Mouse (Mus musculus) embryonic fibroblast, embryonic 13.5 days (primary cell): ENCODE results near the gene Tsc22d1.

Experiments used
- CTCF ChIP-seq: IDR thresholded peaks from 2 replicates; pipeline ENCODE4 v1.5.1; 2011; ENCODE audit warnings: mild to moderate bottlenecking, control low read depth, low read length, moderate library complexity, borderline replicate concordance; ENCODE audit not compliant: insufficient read depth
- POLR2A ChIP-seq: IDR thresholded peaks from 2 replicates; pipeline ENCODE4 v1.6.1; 2011; ENCODE audit warnings: low read depth, mild to moderate bottlenecking, control low read depth, low read length, moderate library complexity

DNA sequence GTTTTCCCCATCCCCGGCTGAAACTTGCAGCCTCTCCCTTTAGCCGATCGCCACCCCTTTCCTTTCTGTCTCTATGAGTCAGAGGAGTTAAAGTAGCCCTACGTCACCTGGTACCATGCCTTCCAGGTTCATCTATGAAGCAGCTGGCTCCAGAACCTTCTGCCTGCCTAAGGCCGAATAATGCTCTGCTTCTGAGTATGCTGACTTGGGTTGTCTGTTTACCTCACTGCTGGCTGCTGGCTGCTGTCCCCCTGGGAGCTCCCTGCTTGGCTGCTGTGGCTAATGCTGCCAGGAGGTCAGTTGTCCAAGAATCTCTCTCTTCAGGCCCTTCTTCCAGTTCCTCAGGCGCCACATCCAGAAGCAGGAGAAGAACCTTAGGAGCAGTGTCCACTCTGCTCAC lies 111.7 kb downstream of the Tsc22d1 start:
- TF ChIP-seq CTCF (no peak), POLR2A (no peak)
